Mouse (Mus musculus): ENCODE measurements around the gene Luc7l.

GRCm38 (mm10) chr17:26203321-26203811 lies 49.3 kb upstream of the Luc7l start:
- TF ChIP-seq CHD2 (IDR thresholded peaks at IDR 0.05; ENCODE audit: low read depth, low read length) (no peak), MAFK (IDR thresholded peaks at IDR 0.05; ENCODE audit: insufficient read depth, low read depth, low read length) (no peak), ZNF384 (IDR thresholded peaks at IDR 0.05; ENCODE audit: low read depth, low read length) (no peak), HCFC1 (IDR thresholded peaks at IDR 0.05; ENCODE audit: borderline replicate concordance, insufficient read depth, low read length) (no peak), ZC3H11A (IDR thresholded peaks at IDR 0.05; ENCODE audit: borderline replicate concordance, low read depth, low read length) (no peak)

All from ES-E14 (cell line).